Mouse (Mus musculus): ENCODE measurements around the gene Brd9. TPM values are rescaled to one million over a fixed set of nuclear protein-coding genes. Genes with fewer than 3 reads are reported as not detected.

The Brd9 gene
- total RNA-seq (2015) (58.4 and 67.9 TPM in 2 replicates), total RNA-seq (2017) (117 and 154 TPM in 2 replicates)

GRCm38 (mm10) chr13:73937321-73938176 lies at the start of gene Brd9, which contains the start of gene Trip13:
Brd9 (plus strand) TSS chr13:73937811.
Trip13 (minus strand) TSS chr13:73937784.
- ATAC-seq (ENCODE audit: poor library complexity, severe bottlenecking): peak; percentile 89

- ATAC-seq (ENCODE audit: poor library complexity, severe bottlenecking): no peak
Observed at GRCm38 (mm10) chr13:73892493-73893178, 45.0 kb upstream of the Brd9 start.

- ATAC-seq (ENCODE audit: poor library complexity, severe bottlenecking): no peak
Observed at GRCm38 (mm10) chr13:73897561-73897960, 40.0 kb upstream of the Brd9 start.

GRCm38 (mm10) chr13:73907136-73907535 lies 30.5 kb upstream of the Brd9 start:
- no peak for ATAC-seq (ENCODE audit: poor library complexity, severe bottlenecking)

- ATAC-seq (ENCODE audit: poor library complexity, severe bottlenecking): peak; percentile 72
Observed at GRCm38 (mm10) chr13:73907683-73908412, 29.8 kb upstream of the Brd9 start.

GRCm38 (mm10) chr13:73913066-73913465 lies 24.5 kb upstream of the Brd9 start:
- no peak for ATAC-seq (ENCODE audit: poor library complexity, severe bottlenecking)

- no peak for ATAC-seq (ENCODE audit: poor library complexity, severe bottlenecking)
Observed at GRCm38 (mm10) chr13:73932201-73932600, 5.4 kb upstream of the Brd9 start.

GRCm38 (mm10) chr13:73936938-73937320 lies 682 bp upstream of the Brd9 start:
- ATAC-seq (ENCODE audit: poor library complexity, severe bottlenecking): no peak

- ATAC-seq (ENCODE audit: poor library complexity, severe bottlenecking): peak; percentile 62
Observed at GRCm38 (mm10) chr13:73938177-73938560, 558 bp downstream of the Brd9 start.

GRCm38 (mm10) chr13:73939101-73939500 lies 1.5 kb downstream of the Brd9 start:
- ATAC-seq (ENCODE audit: poor library complexity, severe bottlenecking): no peak

GRCm38 (mm10) chr13:73944606-73945005 lies 7.0 kb downstream of the Brd9 start:
- no peak for ATAC-seq (ENCODE audit: poor library complexity, severe bottlenecking)

GRCm38 (mm10) chr13:73953551-73954130 lies 16.0 kb downstream of the Brd9 start:
- no peak for ATAC-seq (ENCODE audit: poor library complexity, severe bottlenecking)

GRCm38 (mm10) chr13:73954666-73955065 lies 17.1 kb downstream of the Brd9 start:
- no peak for ATAC-seq (ENCODE audit: poor library complexity, severe bottlenecking)

GRCm38 (mm10) chr13:73955531-73955930 lies 17.9 kb downstream of the Brd9 start:
- ATAC-seq (ENCODE audit: poor library complexity, severe bottlenecking): no peak

- no peak for ATAC-seq (ENCODE audit: poor library complexity, severe bottlenecking)
Observed at GRCm38 (mm10) chr13:73960117-73960652, 22.6 kb downstream of the Brd9 start.

GRCm38 (mm10) chr13:73961177-73961576 lies 23.6 kb downstream of the Brd9 start:
- no peak for ATAC-seq (ENCODE audit: poor library complexity, severe bottlenecking)

- ATAC-seq (ENCODE audit: poor library complexity, severe bottlenecking): no peak
Observed at GRCm38 (mm10) chr13:73963551-73963950, 25.9 kb downstream of the Brd9 start, which contains the start of gene Zdhhc11. Zdhhc11 (plus strand) TSS chr13:73963851.

- ATAC-seq (ENCODE audit: poor library complexity, severe bottlenecking): peak; percentile 75
Observed at GRCm38 (mm10) chr13:73970545-73971448, 33.2 kb downstream of the Brd9 start.

GRCm38 (mm10) chr13:73974523-73974922 lies 36.9 kb downstream of the Brd9 start:
- no peak for ATAC-seq (ENCODE audit: poor library complexity, severe bottlenecking)

Measured in megakaryocyte, adult 5-6 weeks (primary cell).